8 mouse cellular contexts compared by ENCODE assay signal in genomic region chr11:26961336-26961980, GRCm38 (mm10).
DNase-seq lines count a peak whose midpoint lies in the region; ATAC-seq lines count a peak whose summit lies in the region.

No protein-coding gene starts in this region.

- DNase-seq in ZHBTc4 (ENCODE audit: low read depth, low spot score): peak; percentile 89
- DNase-seq in gastrocnemius, postnatal 10 days: peak; percentile 84
- peak; percentile 70 for DNase-seq in induced T-regulatory cell, adult 2 months (ENCODE audit: low read depth)
- peak; percentile 78 to 88 for DNase-seq in left cerebral cortex, adult 8-10 months (ENCODE audit: low spot score in 2 of 2)
- DNase-seq in mesoderm, embryonic 11.5 days (ENCODE audit: low read depth, low spot score): peak; percentile 94
- peak; percentile 81 to 85 for DNase-seq in right cerebral cortex, postnatal 36 days (ENCODE audit: low spot score in 2 of 2)
- DNase-seq in urinary bladder, postnatal 4 days (ENCODE audit: low spot score in 2 of 2): peak; percentile 63 to 87

- ATAC-seq in common myeloid progenitor, adult 5-6 weeks (replicated peaks; ENCODE audit: low read depth, poor library complexity, severe bottlenecking): peak; percentile 98

Comparison
In these comparisons a context has a peak if more than half of its experiments do, and no peak if none do; other contexts are left out.
1. Peak in every context shown above with its lines: DNase-seq and ATAC-seq.